Mouse (Mus musculus) cortical plate, adult 2 months (tissue): ENCODE data around the gene Plscr1.

Source experiments
- CTCF ChIP-seq: fragments of 200-500 bp; IDR thresholded peaks from 2 replicates; pipeline ENCODE4 v1.5.1; 2011; ENCODE audit warnings: mild to moderate bottlenecking, control low read depth, low read length; ENCODE audit not compliant: insufficient read depth; ENCODE audit errors: extremely low read depth
- POLR2A ChIP-seq: fragments of 200-500 bp; IDR thresholded peaks from 2 replicates; pipeline ENCODE4 v1.6.1; 2011; ENCODE audit warnings: mild to moderate bottlenecking, low read length, control low read depth; ENCODE audit not compliant: insufficient read depth; ENCODE audit errors: extremely low read depth

DNA sequence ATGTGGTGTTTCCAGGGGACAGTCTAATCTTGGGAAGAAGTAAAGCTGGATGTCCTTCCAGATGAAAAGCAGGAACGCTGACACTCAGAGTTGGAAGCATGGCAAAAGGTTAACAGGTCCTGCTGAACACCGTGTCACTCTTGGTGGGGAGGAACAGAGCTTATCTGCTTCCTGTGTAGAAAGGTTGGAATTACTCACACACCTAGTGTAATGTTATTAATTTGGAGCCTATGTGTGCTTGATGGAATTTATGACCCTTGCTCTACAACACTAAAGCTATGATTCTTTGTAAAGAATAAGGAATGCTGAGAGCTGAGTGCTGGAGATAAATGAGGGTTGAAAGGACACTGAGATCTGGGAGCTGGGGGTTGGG is 19.7 kb upstream of the Plscr1 start:
- no peak for TF ChIP-seq CTCF
- TF ChIP-seq POLR2A, result no peak
